In the genomic region with DNA sequence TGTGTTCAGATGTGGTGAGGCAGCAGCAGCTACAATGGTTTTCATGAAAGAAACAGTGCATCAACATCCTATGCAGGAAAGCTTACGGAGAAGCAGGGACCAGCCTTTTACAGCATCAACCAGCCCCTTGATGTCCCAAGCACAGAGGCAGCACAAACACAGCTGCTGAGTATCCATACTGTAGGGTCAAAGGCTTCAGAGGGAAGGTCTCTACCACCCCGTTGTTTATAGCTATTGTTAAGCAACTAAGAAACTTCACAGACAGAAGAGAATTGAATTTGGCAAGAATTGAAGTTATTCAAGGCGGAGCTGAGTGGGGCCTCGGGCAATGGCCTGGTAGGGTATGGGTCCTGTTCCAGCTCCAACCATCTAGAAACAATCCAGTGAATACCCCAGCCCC, we compare ENCODE assay signal across 19 mouse cellular contexts.
"Had no signal": no experiment of that assay in that cellular context is flagged by ENCODE, and none has a peak within 500 bp of the region (broad histone marks: within the 10 kb centered on the region; RNA-seq: fewer than 3 reads in every experiment).

No protein-coding gene starts in this region.

- H3K9me3 ChIP-seq: intestine, embryonic 15.5 days; limb, embryonic 10.5 days; limb, embryonic 13.5 days; liver, embryonic 12.5 days; liver, embryonic 15.5 days; midbrain, embryonic 12.5 days; midbrain, embryonic 15.5 days; neural tube, embryonic 13.5 days; stomach, embryonic 15.5 days had no signal

- H3K27ac ChIP-seq: intestine, embryonic 15.5 days; limb, embryonic 10.5 days; limb, embryonic 13.5 days; liver, embryonic 12.5 days; liver, embryonic 15.5 days; midbrain, embryonic 12.5 days; midbrain, embryonic 15.5 days; neural tube, embryonic 13.5 days; stomach, embryonic 15.5 days had no signal

- H3K36me3 ChIP-seq: intestine, embryonic 15.5 days; limb, embryonic 10.5 days; limb, embryonic 13.5 days; liver, embryonic 12.5 days; liver, embryonic 15.5 days; midbrain, embryonic 12.5 days; midbrain, embryonic 15.5 days; neural tube, embryonic 13.5 days; stomach, embryonic 15.5 days had no signal

- DNase-seq: kidney, adult 11 months; kidney, adult 9 months; kidney, postnatal 14 days; kidney, postnatal 4 days; liver; retina, postnatal 1 day; right cerebral cortex, postnatal 25 days; spleen, adult 18-20 months; thymus, postnatal 25 days had no signal

- ATAC-seq: intestine, embryonic 15.5 days; liver, embryonic 12.5 days; midbrain, embryonic 15.5 days had no signal

- H3K9ac ChIP-seq: intestine, embryonic 15.5 days; limb, embryonic 13.5 days; liver, embryonic 12.5 days; liver, embryonic 15.5 days; midbrain, embryonic 12.5 days; midbrain, embryonic 15.5 days; neural tube, embryonic 13.5 days; stomach, embryonic 15.5 days had no signal

- H3K4me1 ChIP-seq: intestine, embryonic 15.5 days; limb, embryonic 13.5 days; liver, embryonic 12.5 days; liver, embryonic 15.5 days; stomach, embryonic 15.5 days had no signal

- H3K4me2 ChIP-seq: intestine, embryonic 15.5 days; limb, embryonic 13.5 days; liver, embryonic 12.5 days; liver, embryonic 15.5 days; midbrain, embryonic 12.5 days; midbrain, embryonic 15.5 days; neural tube, embryonic 13.5 days; stomach, embryonic 15.5 days had no signal

- H3K4me3 ChIP-seq: intestine, embryonic 15.5 days; limb, embryonic 10.5 days; limb, embryonic 13.5 days; liver, embryonic 12.5 days; liver, embryonic 15.5 days; midbrain, embryonic 12.5 days; midbrain, embryonic 15.5 days; myocyte; neural tube, embryonic 13.5 days; stomach, embryonic 15.5 days had no signal

- H3K27me3 ChIP-seq: intestine, embryonic 15.5 days; limb, embryonic 13.5 days; liver, embryonic 12.5 days; liver, embryonic 15.5 days; midbrain, embryonic 15.5 days; neural tube, embryonic 13.5 days; stomach, embryonic 15.5 days had no signal
